Mouse (Mus musculus) right cerebral cortex, postnatal 14 days (tissue): ENCODE data around the gene Sumo3.

Source experiments
- DNase-seq: peaks from one replicate; pipeline ENCODE4 v3.0.0; 2022

Sumo3 gene

GRCm38 (mm10) chr10:77605908-77606826 lies at the start of gene Sumo3, which contains the start of gene Gm49325:
Sumo3 (plus strand) TSS chr10:77606097.
Gm49325 (plus strand) TSS chr10:77606197.
- peak; percentile 93 for DNase-seq

GRCm38 (mm10) chr10:77556631-77557030 lies 49.3 kb upstream of the Sumo3 start:
- DNase-seq: no peak

- no peak for DNase-seq
Measured at GRCm38 (mm10) chr10:77557641-77558040, 48.3 kb upstream of the Sumo3 start.

- no peak for DNase-seq
Measured at GRCm38 (mm10) chr10:77560090-77560489, 45.8 kb upstream of the Sumo3 start.

- no peak for DNase-seq
Measured at GRCm38 (mm10) chr10:77560830-77561229, 45.1 kb upstream of the Sumo3 start.

- DNase-seq: no peak
Measured at GRCm38 (mm10) chr10:77561508-77561907, 44.4 kb upstream of the Sumo3 start.

- no peak for DNase-seq
Measured at GRCm38 (mm10) chr10:77565005-77565404, 40.9 kb upstream of the Sumo3 start.

GRCm38 (mm10) chr10:77566651-77567050 lies 39.2 kb upstream of the Sumo3 start:
- DNase-seq: peak; percentile 89

- DNase-seq: no peak
Measured at GRCm38 (mm10) chr10:77569481-77569880, 36.4 kb upstream of the Sumo3 start.

- DNase-seq: no peak
Measured at GRCm38 (mm10) chr10:77569973-77570658, 35.8 kb upstream of the Sumo3 start.

GRCm38 (mm10) chr10:77572225-77572624 lies 33.7 kb upstream of the Sumo3 start:
- DNase-seq: no peak

GRCm38 (mm10) chr10:77573162-77573561 lies 32.7 kb upstream of the Sumo3 start:
- no peak for DNase-seq

- no peak for DNase-seq
Measured at GRCm38 (mm10) chr10:77580027-77580920, 25.6 kb upstream of the Sumo3 start.

GRCm38 (mm10) chr10:77581023-77581407 lies 24.9 kb upstream of the Sumo3 start:
- no peak for DNase-seq

GRCm38 (mm10) chr10:77581408-77582284 lies 24.3 kb upstream of the Sumo3 start, which contains the start of gene Pttg1ip:
Pttg1ip (plus strand) TSS chr10:77581720.
- peak; percentile 96 for DNase-seq

- no peak for DNase-seq
Measured at GRCm38 (mm10) chr10:77582285-77582618, 23.6 kb upstream of the Sumo3 start.

GRCm38 (mm10) chr10:77583795-77584422 lies 22.0 kb upstream of the Sumo3 start:
- no peak for DNase-seq

- DNase-seq: no peak
Measured at GRCm38 (mm10) chr10:77586637-77587036, 19.3 kb upstream of the Sumo3 start.

GRCm38 (mm10) chr10:77587091-77587775 lies 18.7 kb upstream of the Sumo3 start:
- no peak for DNase-seq

- no peak for DNase-seq
Measured at GRCm38 (mm10) chr10:77588036-77588435, 17.9 kb upstream of the Sumo3 start.

GRCm38 (mm10) chr10:77589117-77589516 lies 16.8 kb upstream of the Sumo3 start:
- DNase-seq: no peak
